In the genomic region with DNA sequence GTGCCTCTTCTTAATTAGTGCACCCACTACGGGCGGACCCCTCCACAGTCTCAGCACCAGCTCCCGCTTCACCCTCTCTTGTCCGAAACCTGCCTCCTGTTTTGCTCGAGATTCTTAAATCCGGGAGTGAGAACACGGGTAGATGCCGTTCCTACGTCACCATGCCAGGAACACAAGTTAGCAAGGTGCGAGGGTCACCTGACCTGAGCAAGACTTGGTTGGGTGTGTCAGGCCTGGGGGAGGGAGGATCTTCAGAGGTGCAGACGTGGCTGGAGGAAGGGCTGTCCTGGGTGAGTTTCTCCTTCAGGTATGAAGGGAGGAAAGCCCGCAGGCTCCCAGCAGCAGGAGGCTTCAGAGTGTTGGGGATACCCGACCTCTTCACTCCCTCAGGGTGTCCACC, we compare ENCODE assay signal across 8 mouse cellular contexts. TPM values are rescaled to one million over a fixed set of nuclear protein-coding genes. Genes with fewer than 3 reads are reported as not detected.
DNase-seq lines count a peak whose midpoint lies in the region; ATAC-seq and TF ChIP-seq lines count a peak whose summit lies in the region.

A gene (plus strand): TSS at position 239 of the 400 bp plus-strand sequence.

- H3K4me1 ChIP-seq in embryonic facial prominence, embryonic 11.5 days (ENCODE audit: control insufficient read depth, insufficient read depth, low read length) = no peaks in the 10 kb centered on the region; the same call in none of the 2 replicates
- H3K4me1 ChIP-seq in liver, embryonic 11.5 days (replicated peaks; ENCODE audit: control insufficient read depth, insufficient read depth, low read length) = peaks cover 8% of the 10 kb centered on the region

- DNase-seq in lung, adult 18-20 months = peak; percentile 45 to 71
- DNase-seq in lung, postnatal 14 days = no peak
- DNase-seq in embryonic facial prominence, embryonic 11.5 days (ENCODE audit: low spot score) = peak; percentile 18
- no peak for DNase-seq in layer of hippocampus, postnatal 10 days (ENCODE audit: low spot score in 2 of 2)
- DNase-seq in retina, postnatal 1 day = no peak
- no peak for DNase-seq in liver, embryonic 11.5 days (ENCODE audit: low spot score)
- DNase-seq in embryo, embryonic 10 days (ENCODE audit: low spot score) = no peak

- WGBS in embryonic facial prominence, embryonic 11.5 days = 17% methylated on average over 13 of the region's 13 CpGs
- 22% methylated on average over 13 of the region's 13 CpGs for WGBS in liver, embryonic 11.5 days

- H3K27me3 ChIP-seq in embryonic facial prominence, embryonic 11.5 days (ENCODE audit: control insufficient read depth, insufficient read depth, low read length) = no peaks in the 10 kb centered on the region
- H3K27me3 ChIP-seq in myocyte (ENCODE audit: control insufficient read depth, insufficient read depth, insufficient read length) = no peaks in the 10 kb centered on the region
- H3K27me3 ChIP-seq in liver, embryonic 11.5 days (replicated peaks; ENCODE audit: control insufficient read depth, insufficient read depth, low read length) = peaks cover 2% of the 10 kb centered on the region

- H3K9me3 ChIP-seq in embryonic facial prominence, embryonic 11.5 days (replicated peaks; ENCODE audit: control insufficient read depth, low read length) = no peaks in the 10 kb centered on the region
- no peaks in the 10 kb centered on the region for H3K9me3 ChIP-seq in liver, embryonic 11.5 days (ENCODE audit: control insufficient read depth, low read length)

- H3K9ac ChIP-seq in embryonic facial prominence, embryonic 11.5 days (replicated peaks; ENCODE audit: low read length) = peak within 1 kb of the TSS; percentile 39
- H3K9ac ChIP-seq in liver, embryonic 11.5 days (ENCODE audit: low read depth, low read length) = no peak within 1 kb of the TSS

- ATAC-seq in embryonic facial prominence, embryonic 11.5 days (replicated peaks; ENCODE audit: insufficient number of reproducible peaks, low FRiP score, low TSS enrichment, low read depth) = peak; percentile 21; the same call in 1 of the 2 replicates
- no peak for ATAC-seq in liver, embryonic 11.5 days (replicated peaks; ENCODE audit: low FRiP score)

- H3K79me2 ChIP-seq in myocyte (ENCODE audit: control insufficient read depth, insufficient read depth) = no peaks in the 10 kb centered on the region

- peak within 1 kb of the TSS; percentile 27; the same call in 1 of the 2 replicates for H3K4me2 ChIP-seq in embryonic facial prominence, embryonic 11.5 days (ENCODE audit: low read depth, low read length)
- no peak within 1 kb of the TSS for H3K4me2 ChIP-seq in myocyte (ENCODE audit: low read depth)
- no peak within 1 kb of the TSS for H3K4me2 ChIP-seq in liver, embryonic 11.5 days

- H3K4me3 ChIP-seq in embryonic facial prominence, embryonic 11.5 days (ENCODE audit: low read depth, low read length) = no peak within 1 kb of the TSS
- H3K4me3 ChIP-seq in myocyte = no peak within 1 kb of the TSS
- no peak within 1 kb of the TSS for H3K4me3 ChIP-seq in liver, embryonic 11.5 days (ENCODE audit: low read depth, low read length)

- no peaks in the 10 kb centered on the region for H3K36me3 ChIP-seq in embryonic facial prominence, embryonic 11.5 days (replicated peaks; ENCODE audit: control insufficient read depth, insufficient read depth, low read depth, low read length)
- no peaks in the 10 kb centered on the region for H3K36me3 ChIP-seq in myocyte (ENCODE audit: control insufficient read depth, insufficient read depth)
- no peaks in the 10 kb centered on the region for H3K36me3 ChIP-seq in liver, embryonic 11.5 days (ENCODE audit: control insufficient read depth, insufficient read depth, low read length)

- H3ac ChIP-seq in myocyte (ENCODE audit: control insufficient read depth, insufficient read length) = no peak within 1 kb of the TSS

- no peak for TF ChIP-seq POLR2A in myocyte (IDR thresholded peaks at IDR 0.05; ENCODE audit: insufficient read length, low read depth)

- H3K27ac ChIP-seq in embryonic facial prominence, embryonic 11.5 days (replicated peaks; ENCODE audit: low read depth, low read length) = no peak within 1 kb of the TSS
- no peak within 1 kb of the TSS for H3K27ac ChIP-seq in liver, embryonic 11.5 days (ENCODE audit: low read depth, low read length)

TF ChIP-seq in myocyte, 11 proteins besides CTCF, POLR2A, EP300 and RAD21:
- TF ChIP-seq MAX (IDR thresholded peaks at IDR 0.05; ENCODE audit: low read depth) (no peak), REST (IDR thresholded peaks at IDR 0.05; ENCODE audit: insufficient read depth, insufficient read length) (no peak), TCF12 (IDR thresholded peaks at IDR 0.05; ENCODE audit: insufficient read depth, poor library complexity, severe bottlenecking) (no peak), E2F4 (IDR thresholded peaks at IDR 0.05; ENCODE audit: insufficient read depth) (no peak), CEBPB (IDR thresholded peaks at IDR 0.05; ENCODE audit: insufficient read depth, poor library complexity, severe bottlenecking) (no peak), MYOG (IDR thresholded peaks at IDR 0.05; ENCODE audit: control insufficient read depth in 1 of 3, insufficient read depth in 1 of 3, insufficient read length in 2 of 3, low read depth in 2 of 3) (no peak), USF1 (IDR thresholded peaks at IDR 0.05; ENCODE audit: low read depth) (no peak), TCF3 (IDR thresholded peaks at IDR 0.05; ENCODE audit: insufficient read length, low read depth) (no peak), SRF (IDR thresholded peaks at IDR 0.05; ENCODE audit: control insufficient read depth, insufficient read length, low read depth) (no peak)

RNA-seq across cellular contexts. Expression of the gene that starts here (rescaled TPM):
- 13.9 and 16.4 TPM in 2 replicates for polyA plus RNA-seq in embryonic facial prominence, embryonic 11.5 days (2014; fragmentation: Nextera tagmentation; extraction: Ambion mirVana)
- total RNA-seq in layer of hippocampus, postnatal 10 days (2021) = 100 to 1,000 TPM in 1 of 2 experiments, 10 to 100 TPM in 1; 92.7 to 101 TPM
- 20.3 TPM for polyA plus RNA-seq in myocyte (2012; fragmentation: generic; extraction: Trizol)
- polyA plus RNA-seq in liver, embryonic 11.5 days (2014; fragmentation: Nextera tagmentation; extraction: Ambion mirVana) = 4.4 and 4.8 TPM in 2 replicates

Comparison
In these comparisons a context has a peak if more than half of its experiments do, and no peak if none do; other contexts are left out.
1. DNase-seq: peak in lung, adult 18-20 months (2 of 2) and embryonic facial prominence, embryonic 11.5 days (single experiment); none in lung, postnatal 14 days (single experiment), layer of hippocampus, postnatal 10 days (0 of 2), retina, postnatal 1 day (single experiment), liver, embryonic 11.5 days (single experiment) and embryo, embryonic 10 days (single experiment).